Mouse (Mus musculus) layer of hippocampus, postnatal 36 days (tissue): ENCODE measurements around the gene Lrmda. TPM values are rescaled to one million over a fixed set of nuclear protein-coding genes. Genes with fewer than 3 reads are reported as not detected.
A peak's percentile ranks its signal among the peaks of the same experiment; 100 is the strongest.

Experiments
- DNase-seq, 2 experiments: peaks; one replicate each; pipeline ENCODE4 v3.0.0; 2022
- total RNA-seq, 2 experiments: library from RNA; stranded (reverse); gene quantifications; 2 replicates each; pipeline ENCODE4 v1.2.3; 2021

Lrmda gene
- total RNA-seq, 2 experiments from 2014 or later = 0.87 to 1.0 TPM

GRCm38 (mm10) chr14:21992321-21992885, 27.1 kb upstream of the Lrmda start:
- DNase-seq = no peak

GRCm38 (mm10) chr14:21993251-21994060, 26.1 kb upstream of the Lrmda start:
- DNase-seq = no peak

GRCm38 (mm10) chr14:21994061-21994990, 25.2 kb upstream of the Lrmda start:
- DNase-seq = no peak

- DNase-seq = peak in 1 of 2 experiments; percentile 31
Observed at GRCm38 (mm10) chr14:21995031-21995754, 24.3 kb upstream of the Lrmda start.

- no peak for DNase-seq
Observed at GRCm38 (mm10) chr14:21999588-21999987, 19.9 kb upstream of the Lrmda start.

GRCm38 (mm10) chr14:22003231-22003630, 16.3 kb upstream of the Lrmda start:
- DNase-seq = no peak

GRCm38 (mm10) chr14:22003631-22004030, 15.9 kb upstream of the Lrmda start:
- DNase-seq = no peak

- no peak for DNase-seq
Observed at GRCm38 (mm10) chr14:22004943-22005342, 14.6 kb upstream of the Lrmda start.

- no peak for DNase-seq
Observed at GRCm38 (mm10) chr14:22007006-22007405, 12.5 kb upstream of the Lrmda start.

GRCm38 (mm10) chr14:22014315-22014714, 5.2 kb upstream of the Lrmda start:
- no peak for DNase-seq

GRCm38 (mm10) chr14:22014781-22015180, 4.7 kb upstream of the Lrmda start:
- DNase-seq = no peak

GRCm38 (mm10) chr14:22017011-22017410, 2.5 kb upstream of the Lrmda start:
- DNase-seq = no peak

GRCm38 (mm10) chr14:22019949-22020845, 685 bp downstream of the Lrmda start:
- DNase-seq = no peak

GRCm38 (mm10) chr14:22020885-22021284, 1.4 kb downstream of the Lrmda start:
- peak; percentile 7 to 11 for DNase-seq

GRCm38 (mm10) chr14:22023533-22023932, 4.0 kb downstream of the Lrmda start:
- DNase-seq = no peak

- no peak for DNase-seq
Observed at GRCm38 (mm10) chr14:22035900-22036299, 16.4 kb downstream of the Lrmda start.

- no peak for DNase-seq
Observed at GRCm38 (mm10) chr14:22036338-22036737, 16.8 kb downstream of the Lrmda start.

GRCm38 (mm10) chr14:22036802-22037497, 17.4 kb downstream of the Lrmda start:
- no peak for DNase-seq

- no peak for DNase-seq
Observed at GRCm38 (mm10) chr14:22037498-22038131, 18.1 kb downstream of the Lrmda start.

- no peak for DNase-seq
Observed at GRCm38 (mm10) chr14:22042146-22042545, 22.6 kb downstream of the Lrmda start.
